Mouse (Mus musculus) forebrain, embryonic 12.5 days (tissue): ENCODE measurements around the gene Tenm3. TPM values are rescaled to one million over a fixed set of nuclear protein-coding genes. Genes with fewer than 3 reads are reported as not detected.

ENCODE experiments used
- ATAC-seq: fragments of 200-750 bp; cut with Nextera tagmentation; 2 replicates; pipeline ENCODE4 v1.8.0; 2017; ENCODE audit warnings: moderate TSS enrichment; ENCODE audit not compliant: low FRiP score
- H3K27ac ChIP-seq: fragments of 300-500 bp; sonication (generic); 2 replicates; pipeline ENCODE4 v1.5.1; 2016; ENCODE audit warnings: mild to moderate bottlenecking
- H3K27me3 ChIP-seq: fragments of 300-500 bp; sonication (generic); 2 replicates; pipeline ENCODE4 v1.6.1; 2016; ENCODE audit warnings: mild to moderate bottlenecking
- H3K36me3 ChIP-seq: fragments of 300-500 bp; sonication (generic); replicated peaks from 2 replicates; pipeline ENCODE4 v1.6.1; 2016; ENCODE audit warnings: mild to moderate bottlenecking
- H3K4me1 ChIP-seq: fragments of 300-500 bp; sonication (generic); 2 replicates; pipeline ENCODE4 v1.6.1; 2016
- H3K4me2 ChIP-seq: fragments of 300-500 bp; sonication (generic); 2 replicates; pipeline ENCODE4 v1.6.1; 2016; ENCODE audit warnings: mild to moderate bottlenecking, moderate library complexity
- H3K4me3 ChIP-seq: fragments of 300-500 bp; sonication (generic); replicated peaks from 2 replicates; pipeline ENCODE4 v1.5.1; 2016; ENCODE audit warnings: mild to moderate bottlenecking
- H3K9ac ChIP-seq: fragments of 300-500 bp; sonication (generic); 2 replicates; pipeline ENCODE4 v1.6.1; 2016; ENCODE audit warnings: mild to moderate bottlenecking
- H3K9me3 ChIP-seq: fragments of 300-500 bp; sonication (generic); 2 replicates; pipeline ENCODE4 v1.6.1; 2016
- WGBS: fragments of 180-500 bp; shearing (Covaris S2); methylation state at CpG from one replicate; pipeline ENCODE4 v1.1.7; 2016; 5-methylcytosine and 5-hydroxymethylcytosine counted together
- polyA plus RNA-seq: library from polyadenylated mRNA; unstranded; fragments of >200 nt; fragmentation: Nextera tagmentation; extraction: Ambion mirVana; gene quantifications from 2 replicates; pipeline ENCODE4 v1.2.1, GENCODE M21; 2016

Tenm3 gene
- polyA plus RNA-seq, 1 experiment from 2014 or later, result 42.0 TPM

GRCm38 (mm10) chr8:48765212-48765611 lies 78.5 kb downstream of the Tenm3 start:
- Histone ChIP-seq H3K4me1 (peaks cover 15% of the 10 kb centered on the region), H3K9me3 (no peaks in the 10 kb centered on the region), H3K27me3 (0 out of 2 replicates have a peak, but pooled peaks cover 2% of the 10 kb centered on the region), H3K36me3 (no peaks in the 10 kb centered on the region), H3K4me3 (no peak overlapping the region), H3K4me2 (no peak overlapping the region), H3K27ac (no peak overlapping the region), H3K9ac (no peak overlapping the region)
- WGBS, result 49% methylated on average over 6 of the region's 6 CpGs
- no peak for ATAC-seq

- Histone ChIP-seq H3K4me2 (no peak overlapping the region), H3K9ac (no peak overlapping the region), H3K27ac (no peak overlapping the region), H3K4me1 (peaks cover 15% of the 10 kb centered on the region), H3K4me3 (no peak overlapping the region), H3K27me3 (0 out of 2 replicates have a peak, but pooled peaks cover 2% of the 10 kb centered on the region), H3K36me3 (no peaks in the 10 kb centered on the region), H3K9me3 (no peaks in the 10 kb centered on the region)
- WGBS, result 86% methylated on average over 3 of the region's 3 CpGs
- ATAC-seq, result no peak
Measured at GRCm38 (mm10) chr8:48764011-48764410, 79.7 kb downstream of the Tenm3 start.

- WGBS, result 75% methylated on average over 2 of the region's 2 CpGs
- ATAC-seq, result no peak
- Histone ChIP-seq H3K36me3 (no peaks in the 10 kb centered on the region), H3K27me3 (no peaks in the 10 kb centered on the region), H3K27ac (no peak overlapping the region), H3K4me1 (peaks cover 7% of the 10 kb centered on the region), H3K4me2 (no peak overlapping the region), H3K9ac (no peak overlapping the region), H3K9me3 (no peaks in the 10 kb centered on the region), H3K4me3 (no peak overlapping the region)
Measured at GRCm38 (mm10) chr8:48756874-48757273, 86.9 kb downstream of the Tenm3 start.

- Histone ChIP-seq H3K27ac (no peak overlapping the region), H3K4me3 (no peak overlapping the region), H3K27me3 (no peaks in the 10 kb centered on the region), H3K36me3 (no peaks in the 10 kb centered on the region), H3K4me1 (peaks cover 7% of the 10 kb centered on the region), H3K9ac (no peak overlapping the region), H3K4me2 (no peak overlapping the region), H3K9me3 (no peaks in the 10 kb centered on the region)
- ATAC-seq, result no peak
- WGBS, result 31% methylated on average over 7 of the region's 7 CpGs
Measured at GRCm38 (mm10) chr8:48755492-48755891, 88.3 kb downstream of the Tenm3 start.

- Histone ChIP-seq H3K27me3 (no peaks in the 10 kb centered on the region), H3K9me3 (no peaks in the 10 kb centered on the region), H3K27ac (no peak overlapping the region), H3K36me3 (no peaks in the 10 kb centered on the region), H3K4me3 (no peak overlapping the region), H3K9ac (no peak overlapping the region), H3K4me1 (peaks cover 7% of the 10 kb centered on the region), H3K4me2 (no peak overlapping the region)
- no peak for ATAC-seq
- WGBS, result 64% methylated on average over 2 of the region's 2 CpGs
Measured at GRCm38 (mm10) chr8:48754959-48755358, 88.8 kb downstream of the Tenm3 start.

- Histone ChIP-seq H3K36me3 (no peaks in the 10 kb centered on the region), H3K27ac (no peak overlapping the region), H3K9ac (no peak overlapping the region), H3K4me3 (no peak overlapping the region), H3K27me3 (no peaks in the 10 kb centered on the region), H3K4me1 (peaks cover 15% of the 10 kb centered on the region), H3K9me3 (no peaks in the 10 kb centered on the region), H3K4me2 (no peak overlapping the region)
- WGBS, result 59% methylated on average over 5 of the region's 5 CpGs
- no peak for ATAC-seq
Measured at GRCm38 (mm10) chr8:48751965-48752364, 91.8 kb downstream of the Tenm3 start.

- no peaks in the 10 kb centered on the region; the same call in 1 of the 2 replicates for H3K9me3 ChIP-seq
- H3K4me2 ChIP-seq, result no peak overlapping the region
- H3K27me3 ChIP-seq, result 0 out of 2 replicates have a peak, but pooled peaks cover 4% of the 10 kb centered on the region
- H3K4me3 ChIP-seq, result no peak overlapping the region
- H3K27ac ChIP-seq, result no peak overlapping the region
- ATAC-seq, result 0 out of 2 replicates have a peak, but pooled peaks have one; percentile 46
- peaks cover 10% of the 10 kb centered on the region; the same call in 1 of the 2 replicates for H3K4me1 ChIP-seq
- H3K9ac ChIP-seq, result no peak overlapping the region
- no peaks in the 10 kb centered on the region for H3K36me3 ChIP-seq
- 68% methylated on average over 13 of the region's 13 CpGs for WGBS
Measured at GRCm38 (mm10) chr8:48748503-48749059, 95.2 kb downstream of the Tenm3 start.

GRCm38 (mm10) chr8:48743912-48744311 lies 99.8 kb downstream of the Tenm3 start:
- Histone ChIP-seq H3K9ac (no peak overlapping the region), H3K9me3 (no peaks in the 10 kb centered on the region; the same call in 1 of the 2 replicates), H3K27me3 (0 out of 2 replicates have a peak, but pooled peaks cover 4% of the 10 kb centered on the region), H3K36me3 (no peaks in the 10 kb centered on the region), H3K4me3 (no peak overlapping the region), H3K4me2 (no peak overlapping the region), H3K27ac (no peak overlapping the region), H3K4me1 (peaks cover 29% of the 10 kb centered on the region)
- 95% methylated on average over 4 of the region's 4 CpGs for WGBS
- no peak for ATAC-seq

- Histone ChIP-seq H3K27me3 (0 out of 2 replicates have a peak, but pooled peaks cover 4% of the 10 kb centered on the region), H3K36me3 (no peaks in the 10 kb centered on the region), H3K4me1 (peaks cover 25% of the 10 kb centered on the region), H3K27ac (no peak overlapping the region), H3K9me3 (no peaks in the 10 kb centered on the region; the same call in 1 of the 2 replicates), H3K4me3 (no peak overlapping the region), H3K9ac (no peak overlapping the region), H3K4me2 (no peak overlapping the region)
- 96% methylated on average over 6 of the region's 6 CpGs for WGBS
- no peak for ATAC-seq
Measured at GRCm38 (mm10) chr8:48742741-48743140, 101.0 kb downstream of the Tenm3 start.

- no peaks in the 10 kb centered on the region for H3K27me3 ChIP-seq
- no peak overlapping the region for H3K9ac ChIP-seq
- no peaks in the 10 kb centered on the region for H3K36me3 ChIP-seq
- ATAC-seq, result no peak
- H3K27ac ChIP-seq, result no peak overlapping the region
- H3K9me3 ChIP-seq, result no peaks in the 10 kb centered on the region; the same call in 1 of the 2 replicates
- 47% methylated on average over 11 of the region's 11 CpGs for WGBS
- H3K4me3 ChIP-seq, result no peak overlapping the region
- H3K4me1 ChIP-seq, result peaks cover 25% of the 10 kb centered on the region
- H3K4me2 ChIP-seq, result no peak overlapping the region
Measured at GRCm38 (mm10) chr8:48740951-48741350, 102.8 kb downstream of the Tenm3 start.

GRCm38 (mm10) chr8:48740147-48740881 lies 103.4 kb downstream of the Tenm3 start:
- Histone ChIP-seq H3K4me3 (peak overlapping the region; percentile 12; the same call in 1 of the 2 replicates), H3K4me2 (peak overlapping the region; percentile 44), H3K4me1 (peaks cover 22% of the 10 kb centered on the region), H3K9ac (no peak overlapping the region), H3K36me3 (no peaks in the 10 kb centered on the region), H3K9me3 (no peaks in the 10 kb centered on the region; the same call in 1 of the 2 replicates), H3K27ac (0 out of 2 replicates have a peak overlapping the region, but pooled peaks have one; percentile 26), H3K27me3 (no peaks in the 10 kb centered on the region)
- peak; percentile 69 for ATAC-seq
- WGBS, result 50% methylated on average over 23 of the region's 23 CpGs

- Histone ChIP-seq H3K9ac (no peak overlapping the region), H3K4me2 (no peak overlapping the region), H3K27ac (no peak overlapping the region), H3K9me3 (no peaks in the 10 kb centered on the region), H3K36me3 (no peaks in the 10 kb centered on the region), H3K4me3 (no peak overlapping the region), H3K27me3 (0 out of 2 replicates have a peak, but pooled peaks cover 6% of the 10 kb centered on the region), H3K4me1 (peaks cover 3% of the 10 kb centered on the region)
- no peak for ATAC-seq
- WGBS, result 85% methylated on average over 10 of the region's 10 CpGs
Measured at GRCm38 (mm10) chr8:48733731-48734130, 110.0 kb downstream of the Tenm3 start.
